Mouse (Mus musculus) heart, postnatal 0 days (tissue): ENCODE measurements around the gene Arcn1. TPM values are rescaled to one million over a fixed set of nuclear protein-coding genes. Genes with fewer than 3 reads are reported as not detected.

ENCODE experiments used
- ATAC-seq: fragments of 200-750 bp; cut with Nextera tagmentation; 2 replicates; pipeline ENCODE4 v1.8.0; 2017; ENCODE audit warnings: low read depth, moderate number of reproducible peaks, moderate library complexity; ENCODE audit not compliant: insufficient read depth
- DNase-seq: peaks from one replicate; pipeline ENCODE4 v3.0.0-alpha.2; 2016; ENCODE audit warnings: low spot score
- H3K27ac ChIP-seq: fragments of 300-500 bp; sonication (generic); 2 replicates; pipeline ENCODE4 v1.5.1; 2014; ENCODE audit warnings: low read depth, mild to moderate bottlenecking
- H3K27me3 ChIP-seq: fragments of 300-500 bp; sonication (generic); 2 replicates; pipeline ENCODE4 v1.6.1; 2014; ENCODE audit warnings: low read length, mixed read lengths; ENCODE audit not compliant: control insufficient read depth, insufficient read depth
- H3K36me3 ChIP-seq: fragments of 300-500 bp; sonication (generic); replicated peaks from 2 replicates; pipeline ENCODE4 v1.6.1; 2014; ENCODE audit warnings: low read length, mixed read lengths; ENCODE audit not compliant: control insufficient read depth, insufficient read depth
- H3K4me1 ChIP-seq: fragments of 300-500 bp; sonication (generic); 2 replicates; pipeline ENCODE4 v1.6.1; 2014; ENCODE audit warnings: antibody characterized with exemption; ENCODE audit not compliant: control insufficient read depth, insufficient read depth
- H3K4me2 ChIP-seq: fragments of 300-500 bp; sonication (generic); 2 replicates; pipeline ENCODE4 v1.6.1; 2014; ENCODE audit warnings: low read depth, mild to moderate bottlenecking, low read length, moderate library complexity
- H3K4me3 ChIP-seq: fragments of 300-500 bp; sonication (generic); 2 replicates; pipeline ENCODE4 v1.5.1; 2014; ENCODE audit warnings: low read depth, low read length
- H3K9ac ChIP-seq: fragments of 300-500 bp; sonication (generic); replicated peaks from 2 replicates; pipeline ENCODE4 v1.6.1; 2014; ENCODE audit warnings: low read depth, low read length, mixed read lengths
- H3K9me3 ChIP-seq: fragments of 300-500 bp; sonication (generic); replicated peaks from 2 replicates; pipeline ENCODE4 v1.6.1; 2016; ENCODE audit warnings: low read length; ENCODE audit not compliant: control insufficient read depth
- CTCF ChIP-seq: IDR thresholded peaks from 2 replicates; pipeline ENCODE4 v1.5.1; 2016; ENCODE audit warnings: antibody characterized with exemption, control low read depth, low read depth
- EP300 ChIP-seq: IDR thresholded peaks from 2 replicates; pipeline ENCODE4 v1.6.1; 2016; ENCODE audit warnings: antibody characterized with exemption, low read depth
- WGBS: fragments of 180-500 bp; shearing (Covaris S2); extraction: QIAGEN DNeasy Blood & Tissue Kit; methylation state at CpG from one replicate; pipeline ENCODE4 v1.1.7; 2014; 5-methylcytosine and 5-hydroxymethylcytosine counted together
- polyA plus RNA-seq: library from polyadenylated mRNA; unstranded; fragments of >200 nt; fragmentation: Nextera tagmentation; extraction: Ambion mirVana; gene quantifications from 2 replicates; pipeline ENCODE4 v1.2.1, GENCODE M21; 2015
- total RNA-seq: library from RNA; depleted of rRNA; stranded (reverse); fragments of >200 nt; gene quantifications from 2 replicates; pipeline ENCODE4 v1.2.3, GENCODE M21; 2014; ENCODE audit warnings: low replicate concordance

The Arcn1 gene
- total and polyA plus RNA-seq, 2 experiments from 2014 or later, result 71.6 to 78.3 TPM

DNA sequence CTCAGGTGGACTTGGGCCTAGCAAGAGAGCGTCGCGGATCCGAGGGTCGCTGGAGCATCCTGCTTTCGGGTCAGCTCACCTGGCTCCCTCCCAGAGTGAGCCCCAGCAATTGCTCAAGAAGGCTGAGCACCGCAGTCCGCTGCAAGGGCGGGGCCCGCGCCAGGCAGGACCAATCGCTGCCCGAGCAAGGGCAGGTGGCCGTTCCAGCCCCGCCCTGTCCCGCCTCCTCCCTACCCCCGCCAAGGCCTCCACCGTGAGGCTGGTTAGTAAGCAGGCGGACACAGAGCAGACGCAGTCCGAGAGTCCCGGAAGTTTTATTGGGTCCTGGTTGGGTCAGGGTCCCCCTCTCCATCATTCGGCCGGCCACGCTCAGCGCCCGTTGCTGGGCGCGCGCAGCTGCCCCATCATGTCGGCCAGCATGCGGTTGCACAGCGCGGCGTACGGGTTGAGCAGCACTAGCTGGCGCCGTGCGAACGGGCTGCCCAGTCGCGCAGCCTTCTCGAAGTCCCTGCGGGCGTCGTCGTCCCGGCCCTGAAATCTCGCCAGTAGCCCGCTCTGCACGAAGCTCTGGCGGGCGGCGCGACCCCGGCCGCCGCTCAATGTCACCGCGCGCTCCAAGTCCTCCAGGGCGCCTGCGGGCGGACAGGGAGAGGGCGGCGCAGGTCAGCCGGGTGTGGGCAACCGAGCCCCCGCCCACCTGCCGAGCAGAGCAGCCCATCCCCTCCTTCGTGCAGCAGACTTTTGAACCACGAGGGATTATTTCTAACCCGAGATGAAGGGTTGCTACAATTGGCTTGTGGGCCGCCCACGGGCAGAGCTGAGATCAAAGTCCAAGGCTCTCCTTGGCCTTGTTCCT, 31.7 kb upstream of the Arcn1 start, which contains the start of gene Tmem25:
TSS of gene Tmem25 (minus strand) at position 206 of the 856 bp plus-strand sequence.
- 1% methylated on average over 74 of the region's 75 CpGs for WGBS
- no peaks in the 10 kb centered on the region for H3K36me3 ChIP-seq
- H3K4me3 ChIP-seq, result peak within 1 kb of the TSS; percentile 66
- no peaks in the 10 kb centered on the region for H3K9me3 ChIP-seq
- H3K9ac ChIP-seq, result peak within 1 kb of the TSS; percentile 62
- H3K27me3 ChIP-seq, result no peaks in the 10 kb centered on the region; the same call in 1 of the 2 replicates
- peak; percentile 53 for DNase-seq
- peak; percentile 91 for ATAC-seq
- peak within 1 kb of the TSS; percentile 97 for H3K4me2 ChIP-seq
- TF ChIP-seq EP300 (no peak), CTCF (no peak)
- H3K4me1 ChIP-seq, result peaks cover 13% of the 10 kb centered on the region; the same call in 1 of the 2 replicates
- peak within 1 kb of the TSS; percentile 79 for H3K27ac ChIP-seq

DNA sequence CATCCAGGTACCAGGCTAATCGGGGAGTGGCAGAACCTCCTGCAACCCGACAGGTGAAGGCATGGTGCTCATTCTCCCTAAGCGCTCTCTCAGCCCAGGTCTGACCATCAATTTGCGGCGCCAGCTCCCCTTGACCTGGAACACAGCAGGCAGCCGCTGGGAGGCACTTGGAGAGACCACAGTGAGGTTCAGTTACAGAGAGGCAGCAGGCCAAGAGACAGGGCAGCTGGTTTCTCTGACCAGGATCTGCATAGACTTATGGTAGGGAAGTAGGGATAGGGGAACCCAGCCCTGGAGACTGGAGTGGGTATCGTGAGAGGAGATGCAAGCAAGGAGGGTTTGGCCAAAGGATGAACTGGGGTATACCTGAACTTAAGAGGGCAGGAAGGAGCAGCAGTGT, 30.7 kb upstream of the Arcn1 start:
- Histone ChIP-seq H3K9me3 (no peaks in the 10 kb centered on the region), H3K36me3 (no peaks in the 10 kb centered on the region), H3K27ac (no peak overlapping the region), H3K9ac (no peak overlapping the region), H3K4me3 (no peak overlapping the region), H3K4me1 (peaks cover 13% of the 10 kb centered on the region; the same call in 1 of the 2 replicates), H3K27me3 (no peaks in the 10 kb centered on the region; the same call in 1 of the 2 replicates), H3K4me2 (peak overlapping the region; percentile 97)
- no peak for DNase-seq
- no peak for ATAC-seq
- WGBS, result 39% methylated on average over 7 of the region's 7 CpGs
- TF ChIP-seq EP300, result no peak

DNA sequence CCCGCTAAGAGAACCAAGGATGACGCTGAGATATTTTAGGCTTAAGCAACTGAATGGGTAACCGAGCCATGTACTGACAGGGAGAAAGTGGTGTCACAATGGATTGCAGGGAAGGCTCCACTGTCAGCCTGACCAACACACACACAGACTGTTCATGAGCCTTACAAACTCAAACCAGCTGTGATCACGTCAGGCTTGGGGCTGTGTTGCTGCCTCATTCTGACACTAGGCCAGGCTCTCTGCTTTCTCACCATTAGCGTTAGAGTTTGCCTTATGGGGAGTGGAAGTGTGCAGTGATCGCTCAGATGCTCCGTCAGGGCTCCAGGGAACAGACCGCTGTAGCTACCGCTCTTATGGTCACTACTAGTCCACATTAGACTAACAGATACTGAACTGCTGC, 25.2 kb upstream of the Arcn1 start:
- Histone ChIP-seq H3K4me1 (no peaks in the 10 kb centered on the region), H3K36me3 (peaks cover 47% of the 10 kb centered on the region), H3K4me2 (no peak overlapping the region), H3K9ac (no peak overlapping the region), H3K9me3 (no peaks in the 10 kb centered on the region), H3K27me3 (no peaks in the 10 kb centered on the region; the same call in 1 of the 2 replicates), H3K4me3 (no peak overlapping the region), H3K27ac (no peak overlapping the region)
- 72% methylated on average over 9 of the region's 9 CpGs for WGBS
- no peak for DNase-seq
- ATAC-seq, result no peak
- no peak for TF ChIP-seq EP300
- TF ChIP-seq CTCF, result no peak

DNA sequence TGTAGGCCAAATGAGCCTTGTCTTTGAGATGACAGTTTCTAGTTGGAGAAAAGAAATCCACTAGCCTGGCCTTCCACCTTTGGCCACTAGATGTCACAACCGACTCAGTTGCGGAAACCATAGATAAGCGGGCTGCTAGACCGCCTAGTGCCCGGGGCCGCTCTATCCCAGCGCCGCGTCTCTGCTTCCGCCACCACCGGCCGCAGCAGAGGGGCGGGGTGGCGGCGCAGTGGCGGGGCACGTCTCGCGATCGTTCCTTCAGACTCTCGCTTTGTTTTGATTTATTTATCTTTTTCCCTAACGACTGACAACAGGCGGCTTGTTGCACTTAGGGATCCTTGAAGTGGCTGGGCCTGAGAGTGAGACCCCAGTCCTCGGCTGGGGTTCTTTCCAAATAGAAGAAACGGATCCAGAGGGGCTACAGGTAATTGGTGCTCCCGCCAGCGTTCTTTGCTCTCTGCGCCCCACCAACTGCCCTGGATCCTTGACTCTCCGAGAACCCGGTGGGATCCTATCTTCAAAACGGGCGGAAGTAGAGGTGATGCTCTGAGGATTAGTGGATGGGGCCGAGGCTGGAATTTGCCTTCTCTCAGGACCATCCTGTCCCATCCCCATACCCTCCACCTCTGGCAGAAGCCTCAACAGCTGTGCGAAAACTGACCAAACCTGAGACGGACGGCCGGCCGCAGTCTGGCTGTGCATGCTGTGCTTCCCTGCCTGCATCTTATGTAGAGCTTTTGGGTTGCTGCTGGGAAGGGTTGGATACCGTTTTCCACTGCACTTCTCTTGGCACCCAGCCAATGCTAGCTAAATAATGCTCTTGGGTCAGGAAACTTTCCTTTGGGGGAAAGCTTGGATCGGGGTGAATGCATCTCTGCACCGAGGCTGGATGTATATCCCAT, 5.4 kb upstream of the Arcn1 start:
- ATAC-seq, result peak; percentile 100
- 1% methylated on average over 41 of the region's 41 CpGs for WGBS

DNA sequence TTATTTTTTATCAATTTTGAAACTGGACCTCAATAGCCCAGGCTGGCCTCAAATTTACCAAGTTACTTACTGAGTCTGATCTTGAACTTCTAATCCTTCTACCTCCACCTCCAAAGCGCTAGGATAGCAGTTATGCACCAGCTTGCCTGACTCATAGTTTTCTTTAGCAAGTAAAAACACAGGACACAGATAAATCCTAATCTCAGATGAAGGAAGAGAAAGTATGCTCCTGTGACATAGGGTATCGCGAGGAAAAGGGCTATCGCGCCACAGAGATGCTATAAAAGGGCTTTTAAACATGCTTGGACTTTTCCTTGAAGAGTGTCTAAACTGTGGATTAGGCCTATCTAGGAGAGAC, 4.7 kb upstream of the Arcn1 start:
- TF ChIP-seq EP300, result no peak
- TF ChIP-seq CTCF, result no peak
- WGBS, result 14% methylated on average over 5 of the region's 5 CpGs
- no peak for DNase-seq
- Histone ChIP-seq H3K9me3 (no peaks in the 10 kb centered on the region), H3K4me2 (no peak overlapping the region), H3K4me1 (peaks cover 7% of the 10 kb centered on the region), H3K27me3 (no peaks in the 10 kb centered on the region), H3K9ac (no peak overlapping the region), H3K36me3 (peaks cover 11% of the 10 kb centered on the region; the same call in 1 of the 2 replicates), H3K27ac (peak overlapping the region; percentile 26), H3K4me3 (no peak overlapping the region)
- no peak for ATAC-seq

More for the DNA sequence above, 5.4 kb upstream of the Arcn1 start:
- TF ChIP-seq EP300 (peak; percentile 84), CTCF (peak; percentile 91)
- DNase-seq, result peak; percentile 97
- Histone ChIP-seq H3K4me3 (peak overlapping the region; percentile 85), H3K27ac (peak overlapping the region; percentile 87), H3K4me2 (peak overlapping the region; percentile 95), H3K36me3 (peaks cover 11% of the 10 kb centered on the region; the same call in 1 of the 2 replicates), H3K27me3 (no peaks in the 10 kb centered on the region), H3K9ac (peak overlapping the region; percentile 85), H3K9me3 (no peaks in the 10 kb centered on the region), H3K4me1 (peaks cover 7% of the 10 kb centered on the region)
